Mouse (Mus musculus) gastrocnemius, adult 18-20 months (tissue): ENCODE data around the gene Gm773. TPM values are rescaled to one million over a fixed set of nuclear protein-coding genes. Genes with fewer than 3 reads are reported as not detected.
"Not testable (repeated sequence)": the region's sequence is repeated elsewhere in the genome, so short reads cannot be mapped to it uniquely, and the experiment has no call there.

ENCODE experiments used
- DNase-seq: peaks from one replicate; pipeline ENCODE4 v3.0.0; 2021; ENCODE audit warnings: low spot score
- long read RNA-seq, 2 experiments: library from polyadenylated mRNA; stranded (forward); transcript quantifications; one replicate each; pipeline ENCODE4 v2.0.0; 2021
- total RNA-seq, 2 experiments: library from RNA; stranded (reverse); gene quantifications; 2 replicates each; pipeline ENCODE4 v1.2.3; 2021

Gm773 gene
- not detected for total RNA-seq
- long read RNA-seq, experiment 1 = 0 reads
- long read RNA-seq, experiment 2 = 0 reads

DNA sequence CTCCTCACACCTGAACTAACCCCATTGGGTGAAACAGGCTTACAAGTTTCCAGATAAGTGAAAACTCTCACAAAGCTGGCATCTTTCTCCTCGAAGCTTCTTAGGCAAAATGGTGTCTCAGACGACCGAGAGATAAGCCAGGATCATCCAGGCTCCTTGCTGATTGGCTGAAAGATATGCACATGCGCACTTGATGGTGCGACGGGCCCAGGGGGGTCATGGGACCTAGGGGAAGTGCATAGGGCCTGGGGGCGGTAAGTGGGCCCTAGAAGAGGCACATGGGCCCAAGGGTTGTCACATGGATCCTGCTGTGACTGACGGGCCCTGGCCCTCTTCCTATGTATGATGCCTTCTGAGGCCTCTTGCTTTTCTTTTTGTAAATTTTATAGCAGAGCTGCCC, at the start of gene Gm773:
TSS of gene Gm773 (minus strand) at position 111 of the 400 bp plus-strand sequence.
- DNase-seq = no peak

DNA sequence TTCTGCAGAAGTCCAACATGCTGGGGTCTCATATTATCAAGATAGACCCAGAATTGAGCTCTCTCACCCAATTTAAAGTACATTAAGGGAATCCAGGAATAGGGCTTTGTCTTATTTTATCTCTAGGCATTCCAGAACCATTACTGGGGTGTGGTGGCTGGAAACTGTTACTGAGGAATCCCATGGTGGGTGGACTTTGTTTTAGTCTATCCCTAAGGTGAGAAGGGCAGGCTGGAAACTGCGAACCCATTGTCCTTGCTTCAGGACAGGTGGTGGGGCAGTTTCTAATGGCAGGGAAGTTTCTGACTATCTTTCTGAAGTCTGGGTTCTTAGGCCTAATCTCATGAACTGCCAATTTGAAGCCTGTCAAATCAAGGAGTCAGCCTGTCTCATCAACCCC, 26.2 kb downstream of the Gm773 start:
- not testable (repeated sequence) for DNase-seq

DNA sequence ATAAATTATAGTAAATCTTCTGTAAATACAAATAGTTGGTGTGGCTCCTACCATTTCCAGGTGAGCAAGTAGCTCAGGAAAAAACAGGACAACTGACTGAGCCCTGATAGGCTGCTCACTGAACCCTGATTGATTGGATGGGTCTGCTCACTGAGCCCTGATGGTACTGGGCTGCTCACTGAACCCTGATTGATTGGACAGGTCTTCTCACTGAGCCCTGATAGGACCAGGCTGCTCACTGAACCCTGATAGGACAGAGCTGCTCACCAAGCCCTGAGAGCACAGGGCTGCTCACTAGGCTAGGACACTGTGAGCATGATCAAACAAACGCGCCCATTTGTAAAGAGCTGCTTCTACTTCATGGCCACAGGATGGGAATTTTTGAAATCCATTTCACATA, 61.3 kb downstream of the Gm773 start:
- DNase-seq = no peak

Other genes with a start within 250 kb of the Gm773 start
- not detected for gene 3830403N18Rik, start 76.3 kb downstream of the Gm773 start, total RNA-seq
- gene Zfp449, start 133.5 kb upstream of the Gm773 start, total RNA-seq = 1 to 10 TPM; 2.4 to 2.8 TPM
- gene Smim10l2a, start 161.7 kb upstream of the Gm773 start, total RNA-seq = under 1 TPM in 1 of 2 experiments, not detected in 1; 0.09 TPM
- gene Gm2174, start 235.1 kb upstream of the Gm773 start, total RNA-seq = 1 to 10 TPM in 1 of 2 experiments, not detected in 1; 1.1 TPM
- gene Ints6l, start 242.0 kb upstream of the Gm773 start, total RNA-seq = 1 to 10 TPM; 3.4 to 4.8 TPM